Mouse (Mus musculus) midbrain, embryonic 15.5 days (tissue): Measurements from ENCODE around the gene Ryr3. TPM values are rescaled to one million over a fixed set of nuclear protein-coding genes. Genes with fewer than 3 reads are reported as not detected.

Experiments
- ATAC-seq: fragments of 200-750 bp; cut with Nextera tagmentation; replicated peaks from 2 replicates; pipeline ENCODE4 v1.8.0; 2017; ENCODE audit warnings: moderate TSS enrichment
- H3K27ac ChIP-seq: fragments of 300-500 bp; sonication (generic); 2 replicates; pipeline ENCODE4 v1.5.1; 2015; ENCODE audit warnings: mild to moderate bottlenecking, inconsistent platforms
- H3K27me3 ChIP-seq: fragments of 300-500 bp; sonication (generic); replicated peaks from 2 replicates; pipeline ENCODE4 v1.6.1; 2015; ENCODE audit warnings: inconsistent platforms
- H3K36me3 ChIP-seq: fragments of 300-500 bp; sonication (generic); replicated peaks from 2 replicates; pipeline ENCODE4 v1.6.1; 2015; ENCODE audit warnings: inconsistent platforms
- H3K4me1 ChIP-seq: fragments of 300-500 bp; sonication (generic); 2 replicates; pipeline ENCODE4 v1.6.1; 2015; ENCODE audit warnings: inconsistent platforms
- H3K4me2 ChIP-seq: fragments of 300-500 bp; sonication (generic); 2 replicates; pipeline ENCODE4 v1.6.1; 2015; ENCODE audit warnings: inconsistent platforms, mild to moderate bottlenecking, moderate library complexity
- H3K4me3 ChIP-seq: fragments of 300-500 bp; sonication (generic); 2 replicates; pipeline ENCODE4 v1.5.1; 2015; ENCODE audit warnings: mild to moderate bottlenecking, inconsistent platforms
- H3K9ac ChIP-seq: fragments of 300-500 bp; sonication (generic); 2 replicates; pipeline ENCODE4 v1.6.1; 2015; ENCODE audit warnings: mild to moderate bottlenecking, inconsistent platforms
- H3K9me3 ChIP-seq: fragments of 300-500 bp; sonication (generic); 2 replicates; pipeline ENCODE4 v1.6.1; 2016; ENCODE audit warnings: inconsistent platforms
- WGBS: fragments of 180-500 bp; shearing (Covaris S2); methylation state at CpG from one replicate; pipeline ENCODE4 v1.1.7; 2015; ENCODE audit warnings: mixed read lengths; 5-methylcytosine and 5-hydroxymethylcytosine counted together
- polyA plus RNA-seq: library from polyadenylated mRNA; unstranded; fragments of >200 nt; fragmentation: Nextera tagmentation; extraction: Ambion mirVana; gene quantifications from 2 replicates; pipeline ENCODE4 v1.2.1, GENCODE M21; 2015

Gene Ryr3
- polyA plus RNA-seq, 1 experiment from 2014 or later = 6.0 TPM

GRCm38 (mm10) chr2:112815960-112816359 lies 400.9 kb downstream of the Ryr3 start:
- Histone ChIP-seq H3K36me3 (no peaks in the 10 kb centered on the region), H3K27ac (no peak overlapping the region), H3K27me3 (no peaks in the 10 kb centered on the region), H3K4me3 (no peak overlapping the region), H3K9ac (no peak overlapping the region), H3K4me2 (no peak overlapping the region), H3K9me3 (no peaks in the 10 kb centered on the region), H3K4me1 (no peaks in the 10 kb centered on the region)
- no peak for ATAC-seq
- WGBS = 89% methylated on average over 3 of the region's 3 CpGs

- no peaks in the 10 kb centered on the region for H3K4me1 ChIP-seq
- H3K9me3 ChIP-seq = no peaks in the 10 kb centered on the region
- H3K4me2 ChIP-seq = no peak overlapping the region
- ATAC-seq = peak; percentile 80; the same call in 1 of the 2 replicates
- H3K36me3 ChIP-seq = no peaks in the 10 kb centered on the region
- 74% methylated on average over 5 of the region's 5 CpGs for WGBS
- no peak overlapping the region for H3K9ac ChIP-seq
- H3K27me3 ChIP-seq = no peaks in the 10 kb centered on the region
- H3K27ac ChIP-seq = no peak overlapping the region
- H3K4me3 ChIP-seq = no peak overlapping the region
Observed at GRCm38 (mm10) chr2:112812637-112813402, 404.1 kb downstream of the Ryr3 start.

- H3K27me3 ChIP-seq = no peaks in the 10 kb centered on the region
- H3K4me2 ChIP-seq = no peak overlapping the region
- H3K4me3 ChIP-seq = no peak overlapping the region
- H3K4me1 ChIP-seq = no peaks in the 10 kb centered on the region
- WGBS = 73% methylated on average over 2 of the region's 2 CpGs
- H3K9ac ChIP-seq = no peak overlapping the region
- no peak overlapping the region for H3K27ac ChIP-seq
- ATAC-seq = no peak
- H3K36me3 ChIP-seq = no peaks in the 10 kb centered on the region
- no peaks in the 10 kb centered on the region for H3K9me3 ChIP-seq
Observed at GRCm38 (mm10) chr2:112806015-112806414, 410.9 kb downstream of the Ryr3 start.

DNA sequence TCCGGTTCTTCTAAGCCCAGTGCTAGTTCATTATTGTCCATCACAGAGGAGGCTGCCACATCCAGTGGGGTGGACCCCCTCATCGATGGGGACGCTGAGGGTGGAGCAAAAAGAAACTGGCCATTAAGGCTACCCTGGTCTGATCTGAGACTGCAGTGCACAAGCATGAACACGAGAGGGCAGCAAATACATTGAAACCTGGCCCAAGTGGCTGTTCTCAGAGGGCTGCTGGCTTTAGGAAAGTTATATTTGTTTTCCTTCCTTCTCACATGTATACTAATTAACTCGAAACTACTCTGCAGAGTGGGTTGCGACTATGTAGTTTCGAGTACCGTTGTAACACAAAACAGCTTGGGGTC lies 416.9 kb downstream of the Ryr3 start:
- H3K4me2 ChIP-seq = no peak overlapping the region

DNA sequence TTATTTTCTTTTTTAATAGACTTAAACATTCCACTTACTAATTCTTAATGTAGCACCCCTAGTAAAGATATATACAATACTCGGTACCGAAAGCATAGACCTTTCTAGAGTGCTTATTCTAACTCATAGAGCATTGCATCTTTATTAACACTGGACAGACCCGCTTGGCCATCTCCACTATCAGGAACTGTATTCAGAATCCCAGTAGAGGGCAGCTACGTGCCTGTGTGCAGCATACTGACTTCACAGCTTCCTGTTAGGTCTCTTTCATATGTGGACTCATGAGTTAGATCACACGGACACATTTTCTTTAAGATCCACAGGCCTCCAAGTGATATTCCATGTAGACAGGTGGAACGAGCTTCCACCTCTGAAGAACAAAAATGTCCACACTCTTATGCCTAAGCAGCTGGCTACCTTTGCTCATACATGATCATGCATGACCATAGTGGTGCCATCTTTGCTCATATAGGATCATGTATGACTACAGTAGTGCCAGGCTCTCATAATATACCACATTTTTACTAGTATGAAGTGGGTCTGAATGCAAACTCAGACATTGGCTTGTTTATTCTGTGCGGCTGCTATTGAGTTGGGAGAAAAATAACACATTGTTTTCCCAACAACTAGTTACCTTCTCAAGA lies 417.4 kb downstream of the Ryr3 start:
- Histone ChIP-seq H3K36me3 (no peaks in the 10 kb centered on the region), H3K9ac (no peak overlapping the region)
- ATAC-seq = peak; percentile 51; the same call in 1 of the 2 replicates

More for the DNA sequence above, 416.9 kb downstream of the Ryr3 start:
- Histone ChIP-seq H3K27ac (no peak overlapping the region), H3K9me3 (no peaks in the 10 kb centered on the region), H3K9ac (no peak overlapping the region), H3K4me3 (no peak overlapping the region), H3K4me1 (no peaks in the 10 kb centered on the region), H3K27me3 (no peaks in the 10 kb centered on the region), H3K36me3 (no peaks in the 10 kb centered on the region)
- whole genome bisulfite sequencing = 19% methylated on average over 8 of the region's 8 CpGs
- peak; percentile 94 for ATAC-seq

GRCm38 (mm10) chr2:112781631-112782030 lies 435.3 kb downstream of the Ryr3 start:
- no peaks in the 10 kb centered on the region for H3K27me3 ChIP-seq
- H3K27ac ChIP-seq = no peak overlapping the region
- no peaks in the 10 kb centered on the region for H3K9me3 ChIP-seq
- WGBS = 51% methylated on average over 2 of the region's 2 CpGs
- ATAC-seq = no peak
- no peaks in the 10 kb centered on the region for H3K4me1 ChIP-seq
- H3K4me2 ChIP-seq = no peak overlapping the region
- no peak overlapping the region for H3K9ac ChIP-seq
- no peaks in the 10 kb centered on the region for H3K36me3 ChIP-seq
- H3K4me3 ChIP-seq = no peak overlapping the region

More for the DNA sequence above, 417.4 kb downstream of the Ryr3 start:
- Histone ChIP-seq H3K9me3 (no peaks in the 10 kb centered on the region), H3K27me3 (no peaks in the 10 kb centered on the region), H3K4me2 (no peak overlapping the region), H3K4me3 (no peak overlapping the region), H3K27ac (no peak overlapping the region), H3K4me1 (no peaks in the 10 kb centered on the region)
- WGBS = 84% methylated on average over 7 of the region's 7 CpGs

DNA sequence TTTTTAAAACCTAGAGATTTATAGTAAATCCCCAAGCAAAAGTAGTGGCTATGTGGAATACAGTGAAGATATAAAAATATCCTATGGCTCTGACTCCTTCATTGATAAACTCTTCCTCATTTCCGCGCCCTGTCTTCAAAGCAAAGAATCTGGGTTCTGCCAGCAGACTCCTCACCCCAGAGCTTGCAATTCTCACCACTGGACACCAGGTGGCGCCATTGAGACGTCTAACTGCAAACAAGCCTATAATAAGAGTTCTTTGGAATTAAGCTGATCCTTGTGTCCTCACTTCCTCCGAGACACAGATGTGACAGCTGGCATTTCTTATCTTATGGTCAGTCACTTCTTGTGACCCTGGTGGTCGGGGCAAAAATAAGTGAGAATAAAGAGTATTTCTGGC lies 442.1 kb downstream of the Ryr3 start:
- Histone ChIP-seq H3K27me3 (no peaks in the 10 kb centered on the region), H3K9me3 (no peaks in the 10 kb centered on the region), H3K4me2 (no peak overlapping the region), H3K9ac (no peak overlapping the region), H3K4me3 (no peak overlapping the region), H3K4me1 (no peaks in the 10 kb centered on the region), H3K36me3 (no peaks in the 10 kb centered on the region), H3K27ac (no peak overlapping the region)
- 31% methylated on average over 6 of the region's 6 CpGs for WGBS
- ATAC-seq = no peak

GRCm38 (mm10) chr2:112767665-112768064 lies 449.2 kb downstream of the Ryr3 start:
- H3K27ac ChIP-seq = no peak overlapping the region
- H3K4me1 ChIP-seq = no peaks in the 10 kb centered on the region
- H3K9ac ChIP-seq = no peak overlapping the region
- H3K36me3 ChIP-seq = no peaks in the 10 kb centered on the region
- no peaks in the 10 kb centered on the region for H3K27me3 ChIP-seq
- no peak overlapping the region for H3K4me2 ChIP-seq
- 61% methylated on average over 5 of the region's 5 CpGs for WGBS
- ATAC-seq = peak; percentile 90
- H3K9me3 ChIP-seq = no peaks in the 10 kb centered on the region
- H3K4me3 ChIP-seq = no peak overlapping the region

GRCm38 (mm10) chr2:112765046-112765445 lies 451.9 kb downstream of the Ryr3 start:
- Histone ChIP-seq H3K9me3 (no peaks in the 10 kb centered on the region), H3K4me1 (0 out of 2 replicates have a peak, but pooled peaks cover 4% of the 10 kb centered on the region), H3K27me3 (no peaks in the 10 kb centered on the region), H3K36me3 (no peaks in the 10 kb centered on the region), H3K27ac (no peak overlapping the region), H3K4me2 (no peak overlapping the region), H3K4me3 (no peak overlapping the region), H3K9ac (no peak overlapping the region)
- WGBS = 61% methylated on average over 5 of the region's 5 CpGs
- ATAC-seq = no peak

DNA sequence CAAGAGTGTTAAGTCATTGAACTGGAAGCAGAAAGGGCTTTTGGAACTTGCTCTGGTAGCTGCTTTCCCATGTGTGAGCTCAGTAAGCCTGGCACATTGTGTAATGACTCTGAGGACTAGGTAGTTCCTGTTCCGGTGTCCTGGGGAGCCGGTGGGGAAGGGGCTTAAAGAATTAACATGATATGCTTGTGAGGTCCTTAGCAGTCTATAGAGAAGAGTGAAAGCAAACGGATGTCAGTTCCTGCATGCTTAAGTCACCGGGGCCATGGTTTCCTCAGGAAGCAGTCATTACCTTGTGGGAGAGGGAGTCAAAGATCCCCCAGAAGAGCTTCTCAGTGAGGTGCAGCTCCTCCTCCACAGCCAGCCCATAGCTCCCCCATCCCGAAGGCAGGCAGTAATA lies 452.6 kb downstream of the Ryr3 start:
- ATAC-seq = no peak
- no peak overlapping the region for H3K4me2 ChIP-seq
- H3K36me3 ChIP-seq = no peaks in the 10 kb centered on the region
- H3K4me3 ChIP-seq = no peak overlapping the region
- 0 out of 2 replicates have a peak, but pooled peaks cover 4% of the 10 kb centered on the region for H3K4me1 ChIP-seq
- H3K9me3 ChIP-seq = no peaks in the 10 kb centered on the region
- H3K27ac ChIP-seq = no peak overlapping the region
- no peaks in the 10 kb centered on the region for H3K27me3 ChIP-seq
- WGBS = 80% methylated on average over 5 of the region's 5 CpGs
- no peak overlapping the region for H3K9ac ChIP-seq

GRCm38 (mm10) chr2:112762006-112762405 lies 454.9 kb downstream of the Ryr3 start:
- WGBS = 82% methylated on average over 2 of the region's 2 CpGs
- ATAC-seq = no peak
- H3K27ac ChIP-seq = no peak overlapping the region

DNA sequence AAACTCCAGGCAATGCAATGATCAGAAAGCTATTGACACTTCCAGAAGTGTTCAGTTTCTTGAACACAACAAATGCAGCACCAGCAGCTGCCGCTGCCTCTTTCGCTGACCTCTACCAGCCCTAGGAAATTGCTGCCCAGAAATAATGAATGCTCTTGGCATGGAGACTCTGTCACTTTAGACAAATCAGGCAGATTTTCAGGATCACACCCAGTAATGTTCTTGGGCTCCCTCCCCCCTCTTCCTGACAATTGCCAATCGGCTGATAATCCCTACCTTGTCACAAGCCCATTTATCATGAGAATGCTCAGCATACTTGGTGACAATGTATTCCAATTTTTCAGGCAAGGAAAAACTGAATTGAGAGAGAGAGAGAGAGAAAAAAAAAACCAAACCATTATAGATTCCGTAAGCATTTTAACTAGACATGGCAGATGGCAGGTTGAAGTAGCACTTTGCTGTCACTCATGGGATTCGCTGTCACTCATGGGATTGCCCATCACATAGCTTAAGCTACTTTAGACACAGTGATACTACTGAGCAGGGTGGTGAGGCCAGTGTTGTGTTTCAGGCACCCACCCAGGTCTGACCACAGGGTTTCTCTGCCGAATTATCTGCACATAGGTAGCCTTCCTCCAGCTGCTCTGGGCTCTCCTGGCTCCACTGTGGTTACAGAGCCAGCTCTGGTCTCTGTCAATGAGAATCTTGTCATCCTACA lies 455.5 kb downstream of the Ryr3 start:
- no peak for ATAC-seq
- Histone ChIP-seq H3K27ac (no peak overlapping the region), H3K4me1 (0 out of 2 replicates have a peak, but pooled peaks cover 4% of the 10 kb centered on the region), H3K4me3 (no peak overlapping the region), H3K9ac (no peak overlapping the region), H3K9me3 (no peaks in the 10 kb centered on the region), H3K36me3 (no peaks in the 10 kb centered on the region), H3K4me2 (no peak overlapping the region), H3K27me3 (no peaks in the 10 kb centered on the region)
- 69% methylated on average over 6 of the region's 6 CpGs for WGBS

More at GRCm38 (mm10) chr2:112762006-112762405, 454.9 kb downstream of the Ryr3 start:
- Histone ChIP-seq H3K4me1 (0 out of 2 replicates have a peak, but pooled peaks cover 4% of the 10 kb centered on the region), H3K4me3 (no peak overlapping the region), H3K27me3 (no peaks in the 10 kb centered on the region), H3K36me3 (no peaks in the 10 kb centered on the region), H3K9ac (no peak overlapping the region), H3K4me2 (no peak overlapping the region), H3K9me3 (no peaks in the 10 kb centered on the region)
